Mouse (Mus musculus) intestine, embryonic 15.5 days (tissue): Measurements from ENCODE around the gene Irf2bp1. TPM values are rescaled to one million over a fixed set of nuclear protein-coding genes. Genes with fewer than 3 reads are reported as not detected.

ENCODE experiments used
- ATAC-seq: fragments of 200-750 bp; cut with Nextera tagmentation; 2 replicates; pipeline ENCODE4 v1.8.0; 2017; ENCODE audit warnings: moderate TSS enrichment, moderate library complexity
- H3K27ac ChIP-seq: fragments of 300-500 bp; sonication (generic); 2 replicates; pipeline ENCODE4 v1.5.1; 2015; ENCODE audit warnings: mild to moderate bottlenecking, inconsistent platforms
- H3K27me3 ChIP-seq: fragments of 300-500 bp; sonication (generic); replicated peaks from 2 replicates; pipeline ENCODE4 v1.6.1; 2015; ENCODE audit warnings: inconsistent platforms
- H3K36me3 ChIP-seq: fragments of 300-500 bp; sonication (generic); 2 replicates; pipeline ENCODE4 v1.6.1; 2015; ENCODE audit warnings: inconsistent platforms
- H3K4me1 ChIP-seq: fragments of 300-500 bp; sonication (generic); replicated peaks from 2 replicates; pipeline ENCODE4 v1.6.1; 2015; ENCODE audit warnings: inconsistent platforms
- H3K4me2 ChIP-seq: fragments of 300-500 bp; sonication (generic); replicated peaks from 2 replicates; pipeline ENCODE4 v1.6.1; 2015; ENCODE audit warnings: mild to moderate bottlenecking, inconsistent platforms
- H3K4me3 ChIP-seq: fragments of 300-500 bp; sonication (generic); replicated peaks from 2 replicates; pipeline ENCODE4 v1.5.1; 2015; ENCODE audit warnings: inconsistent platforms
- H3K9ac ChIP-seq: fragments of 300-500 bp; sonication (generic); 2 replicates; pipeline ENCODE4 v1.6.1; 2015; ENCODE audit warnings: inconsistent platforms
- H3K9me3 ChIP-seq: fragments of 300-500 bp; sonication (generic); 2 replicates; pipeline ENCODE4 v1.6.1; 2016; ENCODE audit warnings: inconsistent platforms
- WGBS: fragments of 180-500 bp; shearing (Covaris S2); methylation state at CpG from one replicate; pipeline ENCODE4 v1.1.7; 2015; 5-methylcytosine and 5-hydroxymethylcytosine counted together
- polyA plus RNA-seq: library from polyadenylated mRNA; unstranded; fragments of >200 nt; fragmentation: Nextera tagmentation; extraction: Ambion mirVana; gene quantifications from 2 replicates; pipeline ENCODE4 v1.2.1, GENCODE M21; 2015

Irf2bp1 gene
- polyA plus RNA-seq, 1 experiment from 2014 or later, result 24.6 TPM

DNA sequence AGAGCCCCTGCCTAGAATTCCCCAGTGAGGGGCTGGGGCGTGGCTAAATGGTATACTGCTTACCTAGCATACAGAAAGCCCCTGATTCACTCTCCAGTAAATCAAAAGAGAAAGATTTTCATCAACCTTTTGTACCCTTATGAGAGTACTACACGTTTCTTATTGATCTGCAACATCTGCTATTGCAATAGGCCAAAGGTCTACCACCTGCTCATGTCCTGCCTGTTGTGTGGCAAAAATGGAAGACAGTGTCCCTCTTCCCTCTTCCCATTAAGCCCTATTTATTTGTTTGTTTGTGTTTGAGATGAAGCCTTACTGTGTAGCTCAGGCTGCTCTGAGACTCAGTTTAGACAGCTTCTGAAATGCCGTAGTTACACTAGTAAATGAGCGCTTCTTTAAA is 12.2 kb downstream of the Irf2bp1 start:
- WGBS, result 88% methylated on average over 4 of the region's 4 CpGs
- no peak overlapping the region for H3K4me2 ChIP-seq
- 0 out of 2 replicates have a peak, but pooled peaks cover 8% of the 10 kb centered on the region for H3K27me3 ChIP-seq
- H3K9ac ChIP-seq, result no peak overlapping the region
- H3K9me3 ChIP-seq, result no peaks in the 10 kb centered on the region
- H3K4me3 ChIP-seq, result no peak overlapping the region
- peaks cover 16% of the 10 kb centered on the region for H3K4me1 ChIP-seq
- no peak overlapping the region for H3K27ac ChIP-seq
- no peak for ATAC-seq
- H3K36me3 ChIP-seq, result no peaks in the 10 kb centered on the region

DNA sequence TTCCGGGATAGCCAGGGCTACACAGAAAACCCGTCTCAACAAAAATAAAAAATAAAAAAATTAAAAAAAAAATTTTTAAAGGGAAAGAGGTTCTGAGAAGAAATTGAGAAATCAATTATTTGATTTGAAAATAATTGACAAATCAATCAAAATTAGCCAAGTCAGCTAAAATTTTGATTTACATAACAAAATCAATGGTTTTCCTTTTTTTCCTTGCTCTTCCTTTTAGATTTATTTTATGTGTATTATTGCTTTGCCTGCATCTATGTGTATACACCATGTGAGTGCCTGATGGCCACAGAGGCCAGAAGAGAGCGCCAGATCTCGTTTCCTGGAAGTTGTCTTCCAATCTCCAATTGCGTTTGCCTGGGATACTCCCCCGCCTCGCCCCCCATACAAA is 14.1 kb downstream of the Irf2bp1 start:
- Histone ChIP-seq H3K36me3 (no peaks in the 10 kb centered on the region), H3K9me3 (no peaks in the 10 kb centered on the region), H3K4me2 (no peak overlapping the region), H3K4me1 (peaks cover 5% of the 10 kb centered on the region; the same call in 1 of the 2 replicates), H3K9ac (no peak overlapping the region), H3K27me3 (0 out of 2 replicates have a peak, but pooled peaks cover 22% of the 10 kb centered on the region), H3K27ac (no peak overlapping the region), H3K4me3 (no peak overlapping the region)
- no peak for ATAC-seq
- 86% methylated on average over 7 of the region's 7 CpGs for WGBS

DNA sequence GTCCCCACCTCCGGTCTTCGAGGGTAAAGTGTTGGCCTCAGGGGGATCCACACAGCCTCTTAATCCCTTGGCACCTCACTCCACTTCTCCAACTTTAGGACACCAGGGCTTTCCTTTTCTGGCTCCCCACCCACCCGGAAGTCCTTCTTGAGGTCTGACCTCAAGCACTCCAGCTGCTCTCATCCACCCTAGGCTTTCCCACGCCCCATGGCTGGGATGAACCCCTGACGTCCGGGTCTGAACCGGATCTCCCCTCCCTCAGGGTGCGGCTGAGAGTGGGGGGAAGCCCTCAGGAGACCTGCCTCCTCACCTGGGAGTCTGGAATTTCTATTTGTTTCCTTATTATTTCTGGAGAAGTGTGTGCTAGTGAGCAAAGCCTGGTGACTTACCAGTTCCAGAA is 17.2 kb downstream of the Irf2bp1 start:
- Histone ChIP-seq H3K4me2 (peak overlapping the region; percentile 58), H3K27me3 (peaks cover 28% of the 10 kb centered on the region), H3K9me3 (no peaks in the 10 kb centered on the region), H3K36me3 (no peaks in the 10 kb centered on the region), H3K9ac (no peak overlapping the region), H3K4me1 (peaks cover 14% of the 10 kb centered on the region), H3K27ac (peak overlapping the region; percentile 13; the same call in 1 of the 2 replicates), H3K4me3 (peak overlapping the region; percentile 4; the same call in 1 of the 2 replicates)
- ATAC-seq, result no peak
- WGBS, result 12% methylated on average over 8 of the region's 8 CpGs

DNA sequence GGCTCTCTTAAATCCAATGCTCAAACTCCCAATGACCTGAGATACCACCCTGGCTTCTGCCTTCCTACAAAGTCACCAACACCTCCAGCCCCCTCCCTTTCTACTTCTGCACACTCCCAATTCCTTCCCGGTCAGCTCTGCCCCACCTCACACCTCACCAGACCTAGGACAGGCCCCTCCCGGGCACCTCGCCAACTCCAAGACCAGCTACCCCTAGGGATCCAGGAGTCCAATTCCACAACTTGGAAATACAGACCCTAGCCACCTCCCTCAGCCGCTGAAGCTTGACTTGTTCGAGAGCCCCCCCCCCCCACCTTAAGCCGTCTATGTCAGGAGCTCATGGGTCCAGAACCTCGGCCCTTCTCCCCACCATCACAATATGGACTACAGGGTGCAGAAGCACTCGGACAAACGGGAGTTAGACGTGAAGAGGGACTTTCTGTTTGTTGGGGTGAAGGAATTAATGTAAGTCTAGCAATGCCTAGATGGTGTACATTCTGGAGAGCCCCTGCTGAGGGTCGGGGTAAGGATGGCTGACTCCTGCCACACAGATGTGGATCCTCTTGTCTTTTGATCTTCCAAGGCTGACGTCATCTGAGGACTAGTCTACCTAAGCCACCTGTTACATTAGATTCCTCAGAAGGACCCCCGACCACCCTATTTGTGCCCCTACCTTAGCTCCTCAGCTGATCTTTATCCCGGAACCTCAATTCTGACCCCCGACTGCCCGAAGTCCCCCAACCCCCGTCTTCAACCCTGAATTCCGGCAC is 18.5 kb downstream of the Irf2bp1 start:
- peaks cover 28% of the 10 kb centered on the region for H3K27me3 ChIP-seq
- 39% methylated on average over 18 of the region's 18 CpGs for WGBS
- peaks cover 18% of the 10 kb centered on the region for H3K4me1 ChIP-seq
- H3K9me3 ChIP-seq, result no peaks in the 10 kb centered on the region
- peak overlapping the region; percentile 58 for H3K4me2 ChIP-seq
- no peaks in the 10 kb centered on the region for H3K36me3 ChIP-seq
- H3K27ac ChIP-seq, result no peak overlapping the region
- H3K4me3 ChIP-seq, result peak overlapping the region; percentile 92
- ATAC-seq, result no peak
- peak overlapping the region; percentile 58; the same call in 1 of the 2 replicates for H3K9ac ChIP-seq

DNA sequence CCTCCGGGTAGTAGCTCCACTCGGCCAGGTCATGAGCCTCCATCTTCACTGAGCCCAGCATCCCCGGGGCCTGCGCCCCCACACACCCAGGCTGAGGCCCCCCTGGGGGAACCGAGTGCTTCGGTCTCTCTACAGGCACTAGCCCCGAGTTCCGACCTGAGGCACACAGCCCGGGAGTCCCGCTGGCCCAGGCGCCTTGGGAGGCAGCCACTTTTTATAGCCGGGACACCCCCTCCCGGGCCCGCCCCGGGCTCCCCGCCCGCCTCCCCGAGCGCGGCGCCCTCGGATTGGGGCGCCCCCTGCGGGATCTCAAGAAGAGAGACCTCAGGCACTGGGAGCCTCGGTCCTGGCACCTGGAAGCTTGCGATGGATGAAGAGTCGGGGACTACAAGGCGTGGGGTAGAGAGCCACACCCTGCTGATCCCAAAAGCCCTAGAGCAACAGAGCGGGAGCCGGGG is 19.5 kb downstream of the Irf2bp1 start, which contains the start of gene Foxa3:
Gene Foxa3, minus strand, starts transcription at position 182 of the 458 bp plus-strand sequence.
- 2% methylated on average over 28 of the region's 30 CpGs for WGBS

DNA sequence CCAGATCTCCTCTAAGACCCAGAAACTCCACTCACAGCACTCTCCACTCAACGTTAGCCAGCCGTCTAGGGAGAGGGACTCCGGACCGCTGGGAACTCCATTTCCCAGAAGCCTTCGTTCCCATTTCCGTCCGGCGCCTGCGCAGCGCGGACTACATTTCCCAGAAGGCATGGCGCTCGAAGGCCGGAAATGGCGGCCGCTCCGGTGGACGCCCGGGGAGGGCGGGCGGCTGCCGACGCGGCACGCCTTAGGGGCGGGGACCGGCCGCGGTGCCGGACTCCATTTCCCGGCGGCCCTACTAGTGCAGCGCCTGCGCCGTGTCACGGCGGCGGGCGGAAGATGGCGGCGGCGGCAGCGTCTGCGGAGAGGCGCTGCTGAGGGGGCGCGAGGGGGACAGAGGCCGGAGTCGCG is 20.3 kb downstream of the Irf2bp1 start, which contains the start of gene Sympk:
Gene Sympk, plus strand, starts transcription at position 282 of the 411 bp plus-strand sequence.
- H3K4me3 ChIP-seq, result peak within 1 kb of the TSS; percentile 92
- under 1% methylated on average over 45 of the region's 50 CpGs for WGBS
- no peaks in the 10 kb centered on the region; the same call in 1 of the 2 replicates for H3K36me3 ChIP-seq
- H3K9me3 ChIP-seq, result no peaks in the 10 kb centered on the region
- peak; percentile 92 for ATAC-seq
- H3K27me3 ChIP-seq, result peaks cover 28% of the 10 kb centered on the region
- H3K4me2 ChIP-seq, result peak within 1 kb of the TSS; percentile 76
- peak within 1 kb of the TSS; percentile 69 for H3K27ac ChIP-seq
- peaks cover 18% of the 10 kb centered on the region for H3K4me1 ChIP-seq
- H3K9ac ChIP-seq, result peak within 1 kb of the TSS; percentile 90

More for the DNA sequence above, 19.5 kb downstream of the Irf2bp1 start, which contains the start of gene Foxa3:
- peak within 1 kb of the TSS; percentile 90 for H3K9ac ChIP-seq
- ATAC-seq, result peak; percentile 73
- peaks cover 18% of the 10 kb centered on the region for H3K4me1 ChIP-seq
- peak within 1 kb of the TSS; percentile 69; the same call in 1 of the 2 replicates for H3K27ac ChIP-seq
- H3K4me2 ChIP-seq, result peak within 1 kb of the TSS; percentile 76
- peak within 1 kb of the TSS; percentile 92 for H3K4me3 ChIP-seq
- H3K9me3 ChIP-seq, result no peaks in the 10 kb centered on the region
- H3K27me3 ChIP-seq, result peaks cover 28% of the 10 kb centered on the region
- no peaks in the 10 kb centered on the region for H3K36me3 ChIP-seq

DNA sequence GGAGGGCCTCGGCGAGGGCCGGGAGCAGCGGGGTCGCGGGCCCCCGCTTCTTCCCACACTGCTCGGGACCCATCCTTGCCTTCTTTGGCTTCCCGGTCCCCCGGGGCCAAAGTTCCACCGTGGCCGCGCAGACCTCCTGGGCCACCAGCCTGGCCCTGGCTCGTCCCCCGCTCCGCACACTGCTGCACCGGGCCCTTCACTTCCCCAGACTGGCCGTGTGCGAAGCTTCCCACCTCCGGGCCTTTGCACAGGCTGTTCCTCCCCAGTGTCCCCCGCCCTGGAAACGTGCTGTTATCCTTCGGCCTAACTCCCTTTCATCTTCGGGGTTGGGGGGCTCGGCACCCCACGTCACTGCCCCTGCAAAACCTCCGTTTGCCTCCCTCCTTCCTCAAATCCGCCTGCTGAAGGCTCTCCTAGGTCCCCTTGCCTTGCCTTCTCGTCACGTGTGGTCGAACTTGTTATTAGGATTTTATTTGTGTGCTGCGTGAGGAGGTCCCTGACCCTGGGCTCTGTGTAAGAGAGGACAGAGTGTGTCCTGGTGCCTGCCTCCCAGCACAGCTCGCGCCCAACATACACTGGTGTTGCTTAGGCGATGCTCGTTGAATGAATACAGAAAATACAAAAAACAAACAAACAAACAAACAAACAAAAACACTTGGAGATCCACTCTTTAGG is 20.9 kb downstream of the Irf2bp1 start:
- under 1% methylated on average over 35 of the region's 36 CpGs for WGBS
- H3K9ac ChIP-seq, result peak overlapping the region; percentile 90
- H3K27me3 ChIP-seq, result peaks cover 28% of the 10 kb centered on the region
- no peaks in the 10 kb centered on the region for H3K9me3 ChIP-seq
- peaks cover 4% of the 10 kb centered on the region for H3K36me3 ChIP-seq
- H3K4me1 ChIP-seq, result peaks cover 18% of the 10 kb centered on the region
- peak; percentile 53 for ATAC-seq
- H3K4me2 ChIP-seq, result peak overlapping the region; percentile 76
- H3K4me3 ChIP-seq, result peak overlapping the region; percentile 92
- peak overlapping the region; percentile 69 for H3K27ac ChIP-seq

DNA sequence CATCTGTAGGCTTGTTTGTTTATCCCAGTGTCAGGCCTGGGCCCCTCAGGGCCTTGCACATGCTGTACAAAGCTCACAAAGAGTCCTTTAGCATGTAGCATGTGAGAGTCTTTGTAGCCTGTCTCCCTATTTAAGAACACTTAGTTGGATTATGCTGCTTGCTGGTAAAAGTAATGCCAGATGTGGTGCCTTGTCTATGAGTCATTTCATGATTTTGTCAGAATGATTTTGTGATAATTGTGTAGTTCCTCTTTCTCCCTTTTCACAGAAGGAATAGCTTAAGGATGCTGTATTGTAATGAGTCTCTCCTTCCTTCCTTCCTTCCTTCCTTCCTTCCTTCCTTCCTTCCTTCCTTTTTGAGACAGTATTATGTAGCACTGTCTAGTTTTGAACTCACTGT is 24.2 kb downstream of the Irf2bp1 start:
- H3K4me1 ChIP-seq, result peaks cover 14% of the 10 kb centered on the region
- ATAC-seq, result no peak
- H3K9ac ChIP-seq, result no peak overlapping the region
- no peaks in the 10 kb centered on the region for H3K9me3 ChIP-seq
- peaks cover 5% of the 10 kb centered on the region for H3K27me3 ChIP-seq
- H3K4me3 ChIP-seq, result no peak overlapping the region
- peaks cover 32% of the 10 kb centered on the region for H3K36me3 ChIP-seq
- no peak overlapping the region for H3K4me2 ChIP-seq
- H3K27ac ChIP-seq, result no peak overlapping the region

DNA sequence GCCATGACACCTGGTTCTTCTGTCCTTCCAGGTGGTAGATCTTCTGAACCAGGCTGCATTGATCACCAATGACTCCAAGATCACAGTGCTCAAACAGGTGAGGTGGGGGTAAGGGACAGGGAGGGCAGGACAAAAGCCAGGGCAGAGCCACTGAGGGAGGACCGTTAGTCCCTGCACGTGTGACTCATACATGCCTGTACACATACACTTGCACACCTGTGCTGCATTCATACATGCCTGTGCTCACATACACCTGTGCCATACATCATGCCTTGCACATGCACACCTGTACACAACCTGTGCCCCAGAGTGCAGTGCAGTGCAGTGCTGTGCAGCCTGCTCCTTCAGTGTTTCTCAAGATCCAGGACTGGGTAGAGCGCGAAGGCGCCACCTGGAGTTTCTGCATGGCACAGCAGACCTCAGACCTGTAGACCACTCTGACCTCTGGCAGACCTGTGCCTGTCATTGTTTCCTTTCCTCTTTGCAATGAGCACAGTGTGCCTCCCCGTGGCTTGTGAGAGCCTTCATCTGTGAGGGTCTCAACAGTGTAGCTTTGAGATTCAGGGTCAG is 25.3 kb downstream of the Irf2bp1 start:
- Histone ChIP-seq H3K9ac (no peak overlapping the region), H3K27ac (no peak overlapping the region), H3K27me3 (no peaks in the 10 kb centered on the region), H3K36me3 (peaks cover 35% of the 10 kb centered on the region), H3K4me2 (no peak overlapping the region), H3K4me1 (peaks cover 9% of the 10 kb centered on the region), H3K4me3 (no peak overlapping the region), H3K9me3 (no peaks in the 10 kb centered on the region)
- ATAC-seq, result peak; percentile 24
- 60% methylated on average over 6 of the region's 6 CpGs for WGBS

DNA sequence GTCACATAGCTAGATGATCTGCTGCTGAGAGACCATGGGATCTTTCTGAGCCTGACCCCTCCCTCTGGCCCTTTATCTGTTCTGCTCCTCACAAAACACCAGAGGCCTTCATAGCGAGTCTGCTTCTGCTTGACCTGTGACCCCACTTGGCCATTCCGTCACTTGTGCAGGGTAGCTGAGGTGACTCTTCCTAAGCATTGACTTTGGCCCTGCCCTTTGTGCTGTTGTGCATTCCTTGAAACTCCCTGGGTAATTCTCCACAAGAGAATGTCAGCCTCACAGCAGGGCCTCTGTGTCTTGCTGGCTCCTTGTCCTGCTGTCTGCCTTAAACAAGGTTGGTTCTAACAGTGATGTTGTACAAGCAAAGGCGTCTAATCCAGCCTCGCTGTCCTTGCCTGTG is 27.8 kb downstream of the Irf2bp1 start:
- WGBS, result 83% methylated on average over 4 of the region's 4 CpGs
- H3K4me3 ChIP-seq, result no peak overlapping the region
- H3K9me3 ChIP-seq, result no peaks in the 10 kb centered on the region
- H3K36me3 ChIP-seq, result peaks cover 46% of the 10 kb centered on the region
- H3K27me3 ChIP-seq, result no peaks in the 10 kb centered on the region
- no peak overlapping the region for H3K4me2 ChIP-seq
- no peak overlapping the region for H3K9ac ChIP-seq
- no peak overlapping the region for H3K27ac ChIP-seq
- ATAC-seq, result no peak
- H3K4me1 ChIP-seq, result no peaks in the 10 kb centered on the region

DNA sequence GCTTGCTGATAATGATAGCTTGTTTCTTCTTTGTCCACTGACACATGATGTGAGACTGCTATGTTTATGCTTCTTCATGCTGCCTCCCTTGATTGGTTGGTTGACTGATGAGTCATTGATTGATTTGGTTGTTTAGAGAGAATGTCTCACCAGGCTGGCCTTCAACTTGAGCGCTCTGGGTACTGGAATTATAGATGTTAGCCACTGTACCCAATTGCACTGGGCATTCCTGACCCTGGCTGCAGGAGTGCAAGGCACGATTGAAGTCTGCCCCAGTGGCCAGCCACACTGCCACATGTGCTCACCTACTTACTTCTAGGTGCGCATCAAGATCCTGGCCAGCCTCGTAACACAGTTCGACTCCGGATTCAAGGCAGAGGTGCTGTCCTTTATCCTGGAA is 40.8 kb downstream of the Irf2bp1 start:
- 96% methylated on average over 6 of the region's 6 CpGs for WGBS
- ATAC-seq, result no peak
- Histone ChIP-seq H3K4me2 (no peak overlapping the region), H3K27ac (no peak overlapping the region), H3K4me3 (no peak overlapping the region), H3K9ac (no peak overlapping the region), H3K9me3 (no peaks in the 10 kb centered on the region), H3K4me1 (no peaks in the 10 kb centered on the region), H3K36me3 (peaks cover 81% of the 10 kb centered on the region), H3K27me3 (no peaks in the 10 kb centered on the region)
